Mouse (Mus musculus) bone marrow macrophage, adult 2 months (primary cell): ENCODE measurements at regions not wholly inside any gene's neighbourhood (a gene's known extent, or its start where the extent isn't known, plus 50 kb on each side); places are given as distances from the start of the nearest gene placed in this dataset.

Experiments
- H3K27ac ChIP-seq: 2 replicates; pipeline ENCODE4 v1.5.1; 2012; ENCODE audit warnings: low read depth, low read length; ENCODE audit not compliant: insufficient read depth
- H3K4me1 ChIP-seq: 2 replicates; pipeline ENCODE4 v1.6.1; 2012; ENCODE audit warnings: low read length; ENCODE audit not compliant: control insufficient read depth, insufficient read depth
- H3K4me3 ChIP-seq: 2 replicates; pipeline ENCODE4 v1.5.1; 2012; ENCODE audit warnings: mild to moderate bottlenecking, low read length, moderate library complexity; ENCODE audit not compliant: insufficient read depth
- CTCF ChIP-seq: IDR thresholded peaks from 2 replicates; pipeline ENCODE4 v1.5.1; 2012; ENCODE audit warnings: low read depth, mild to moderate bottlenecking, low read length, moderate library complexity
- POLR2A ChIP-seq: IDR thresholded peaks from 2 replicates; pipeline ENCODE4 v1.6.1; 2012; ENCODE audit warnings: mild to moderate bottlenecking, low read depth, low read length, borderline replicate concordance

GRCm38 (mm10) chr6:100126326-100126725, 161.0 kb downstream of the Rybp start:
- H3K27ac ChIP-seq: no peak overlapping the region
- no peak overlapping the region for H3K4me3 ChIP-seq
- peaks cover 25% of the 10 kb centered on the region for H3K4me1 ChIP-seq
- TF ChIP-seq POLR2A (no peak), CTCF (no peak)

GRCm38 (mm10) chr6:100121240-100121639, 166.0 kb downstream of the Rybp start:
- H3K27ac ChIP-seq: no peak overlapping the region
- no peak for TF ChIP-seq POLR2A
- no peak for TF ChIP-seq CTCF
- H3K4me1 ChIP-seq: peaks cover 7% of the 10 kb centered on the region
- H3K4me3 ChIP-seq: no peak overlapping the region

GRCm38 (mm10) chr6:100120017-100120944, 167.0 kb downstream of the Rybp start:
- Histone ChIP-seq H3K27ac (no peak overlapping the region), H3K4me3 (no peak overlapping the region), H3K4me1 (no peaks in the 10 kb centered on the region)
- TF ChIP-seq POLR2A: no peak
- no peak for TF ChIP-seq CTCF

- TF ChIP-seq POLR2A: no peak
- no peak for TF ChIP-seq CTCF
- no peak overlapping the region for H3K27ac ChIP-seq
- H3K4me3 ChIP-seq: no peak overlapping the region
- H3K4me1 ChIP-seq: no peaks in the 10 kb centered on the region
These were observed 170.2 kb downstream of the Rybp start for GRCm38 (mm10) chr6:100117084-100117483.

GRCm38 (mm10) chr6:100113393-100114137, 173.7 kb downstream of the Rybp start:
- H3K27ac ChIP-seq: no peak overlapping the region
- H3K4me1 ChIP-seq: peaks cover 12% of the 10 kb centered on the region
- H3K4me3 ChIP-seq: no peak overlapping the region
- no peak for TF ChIP-seq CTCF
- TF ChIP-seq POLR2A: no peak

GRCm38 (mm10) chr6:100110981-100111660, 176.2 kb downstream of the Rybp start:
- no peak overlapping the region for H3K4me3 ChIP-seq
- TF ChIP-seq POLR2A (no peak), CTCF (no peak)
- H3K27ac ChIP-seq: no peak overlapping the region
- peaks cover 12% of the 10 kb centered on the region for H3K4me1 ChIP-seq

GRCm38 (mm10) chr6:100109979-100110378, 177.3 kb downstream of the Rybp start:
- H3K4me3 ChIP-seq: no peak overlapping the region
- peak overlapping the region; percentile 30; the same call in 1 of the 2 replicates for H3K27ac ChIP-seq
- no peak for TF ChIP-seq CTCF
- TF ChIP-seq POLR2A: no peak
- H3K4me1 ChIP-seq: peaks cover 12% of the 10 kb centered on the region

- Histone ChIP-seq H3K4me1 (peaks cover 12% of the 10 kb centered on the region), H3K4me3 (no peak overlapping the region), H3K27ac (no peak overlapping the region)
- TF ChIP-seq POLR2A (no peak), CTCF (no peak)
These were observed 177.9 kb downstream of the Rybp start for GRCm38 (mm10) chr6:100109351-100109750.

- H3K4me3 ChIP-seq: no peak overlapping the region
- H3K27ac ChIP-seq: no peak overlapping the region
- H3K4me1 ChIP-seq: peaks cover 12% of the 10 kb centered on the region
- no peak for TF ChIP-seq POLR2A
- TF ChIP-seq CTCF: no peak
These were observed 179.8 kb downstream of the Rybp start for GRCm38 (mm10) chr6:100107508-100107907.
